Mouse (Mus musculus) heart, embryonic 13.5 days (tissue): ENCODE results near the gene Mmp7. TPM values are rescaled to one million over a fixed set of nuclear protein-coding genes. Genes with fewer than 3 reads are reported as not detected.

Experiments
- ATAC-seq: fragments of 200-750 bp; cut with Nextera tagmentation; 2 replicates; pipeline ENCODE4 v1.8.0; 2017; ENCODE audit warnings: moderate TSS enrichment; ENCODE audit not compliant: insufficient number of reproducible peaks, low FRiP score, low TSS enrichment; ENCODE audit errors: extremely low read depth
- H3K27ac ChIP-seq: fragments of 300-500 bp; sonication (generic); replicated peaks from 2 replicates; pipeline ENCODE4 v1.5.1; 2015; ENCODE audit warnings: moderate library complexity, mild to moderate bottlenecking, inconsistent platforms
- H3K27me3 ChIP-seq: fragments of 300-500 bp; sonication (generic); replicated peaks from 2 replicates; pipeline ENCODE4 v1.6.1; 2015; ENCODE audit warnings: mild to moderate bottlenecking, inconsistent platforms
- H3K36me3 ChIP-seq: fragments of 300-500 bp; sonication (generic); 2 replicates; pipeline ENCODE4 v1.6.1; 2015; ENCODE audit warnings: mild to moderate bottlenecking, inconsistent platforms
- H3K4me1 ChIP-seq: fragments of 300-500 bp; sonication (generic); 2 replicates; pipeline ENCODE4 v1.6.1; 2015; ENCODE audit warnings: inconsistent platforms
- H3K4me2 ChIP-seq: fragments of 300-500 bp; sonication (generic); 2 replicates; pipeline ENCODE4 v1.6.1; 2015; ENCODE audit warnings: inconsistent platforms, mild to moderate bottlenecking, moderate library complexity
- H3K4me3 ChIP-seq: fragments of 300-500 bp; sonication (generic); 2 replicates; pipeline ENCODE4 v1.5.1; 2015; ENCODE audit warnings: moderate library complexity, mild to moderate bottlenecking, inconsistent platforms
- H3K9ac ChIP-seq: fragments of 300-500 bp; sonication (generic); 2 replicates; pipeline ENCODE4 v1.6.1; 2015; ENCODE audit warnings: inconsistent platforms, mild to moderate bottlenecking, moderate library complexity
- H3K9me3 ChIP-seq: fragments of 300-500 bp; sonication (generic); 2 replicates; pipeline ENCODE4 v1.6.1; 2016; ENCODE audit warnings: inconsistent platforms
- WGBS: fragments of 180-500 bp; shearing (Covaris S2); methylation state at CpG from one replicate; pipeline ENCODE4 v1.1.7; 2015; ENCODE audit warnings: mixed read lengths; 5-methylcytosine and 5-hydroxymethylcytosine counted together
- polyA plus RNA-seq: library from polyadenylated mRNA; unstranded; fragments of >200 nt; fragmentation: Nextera tagmentation; extraction: Ambion mirVana; gene quantifications from 2 replicates; pipeline ENCODE4 v1.2.1, GENCODE M21; 2015

The Mmp7 gene
- polyA plus RNA-seq, 1 experiment from 2014 or later, result not detected

DNA sequence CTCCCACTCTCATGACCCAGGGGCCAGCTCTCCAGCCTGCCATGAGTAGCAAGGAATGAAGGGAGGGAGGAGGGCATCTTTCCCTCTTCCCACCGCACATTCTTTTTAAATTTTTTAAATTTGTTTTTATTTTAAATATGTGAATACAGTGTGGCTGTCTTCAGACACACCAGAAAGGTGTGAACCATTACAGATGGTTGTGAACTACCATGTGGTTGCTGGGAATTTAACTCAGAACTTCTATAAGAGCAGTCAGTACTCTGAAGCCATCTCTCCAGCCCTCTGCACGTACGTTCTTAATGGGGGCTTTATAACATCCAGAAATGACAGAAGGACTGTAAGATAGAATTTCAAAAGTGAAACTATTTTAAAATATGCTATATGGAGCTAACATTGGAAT, 57.0 kb downstream of the Mmp7 start:
- H3K27me3 ChIP-seq, result no peaks in the 10 kb centered on the region
- no peaks in the 10 kb centered on the region for H3K4me1 ChIP-seq
- no peak overlapping the region for H3K9ac ChIP-seq
- 79% methylated on average over 3 of the region's 3 CpGs for WGBS
- no peak overlapping the region for H3K27ac ChIP-seq
- H3K4me3 ChIP-seq, result no peak overlapping the region
- no peaks in the 10 kb centered on the region for H3K9me3 ChIP-seq
- H3K4me2 ChIP-seq, result no peak overlapping the region
- no peaks in the 10 kb centered on the region for H3K36me3 ChIP-seq
- no peak for ATAC-seq

Other genes starting within 250 kb of the Mmp7 start
- not detected in 2 replicates for gene Mmp3, start 246.3 kb upstream of the Mmp7 start, polyA plus RNA-seq
- not detected in 2 replicates for gene Mmp10, start 189.7 kb upstream of the Mmp7 start, polyA plus RNA-seq
- 0.08 and 0.13 TPM in 2 replicates for gene Mmp8, start 133.6 kb upstream of the Mmp7 start, polyA plus RNA-seq
- gene Mmp27, start 120.7 kb upstream of the Mmp7 start, polyA plus RNA-seq, result not detected in 2 replicates
- gene Mmp20, start 63.9 kb upstream of the Mmp7 start, polyA plus RNA-seq, result not detected in 2 replicates
- gene Tmem123, start 72.0 kb downstream of the Mmp7 start, polyA plus RNA-seq, result 84.2 and 90.9 TPM in 2 replicates
- 21.6 and 22.7 TPM in 2 replicates for gene Birc2, start 145.0 kb downstream of the Mmp7 start, polyA plus RNA-seq
- gene Birc3, start 181.1 kb downstream of the Mmp7 start, polyA plus RNA-seq, result 3.8 and 5.3 TPM in 2 replicates